Mouse (Mus musculus): Measurements from ENCODE around the gene Dph1.

Gene Dph1

DNA sequence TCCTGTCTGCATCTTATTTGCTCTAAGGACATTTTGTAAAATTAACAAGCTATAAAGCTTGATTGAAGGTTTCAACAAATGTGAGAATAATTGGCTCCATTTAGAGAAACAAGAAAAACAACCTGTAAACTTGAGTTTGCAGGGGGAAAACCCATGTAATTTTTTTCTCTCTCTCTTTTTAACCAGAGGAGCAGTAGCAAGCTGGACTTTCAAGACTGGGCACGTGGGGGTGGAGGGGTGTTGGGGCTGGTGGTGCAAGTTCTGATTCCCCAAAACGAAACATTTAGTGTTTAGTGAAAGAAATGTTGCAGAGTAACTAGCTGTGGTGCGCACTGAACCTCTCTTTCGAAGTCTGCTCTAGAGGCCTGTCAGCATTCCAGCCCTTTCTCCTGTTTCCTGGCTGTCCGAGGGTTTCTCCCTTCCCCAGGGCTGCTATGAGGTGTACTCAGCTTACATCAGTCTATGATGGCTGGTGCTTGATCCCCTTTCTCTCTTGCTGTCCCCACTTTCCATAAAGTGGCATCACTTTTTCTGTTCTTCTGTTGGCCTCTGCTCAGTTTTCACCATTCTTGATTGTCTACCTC lies 56.5 kb downstream of the Dph1 start:
- no peak for DNase-seq (ENCODE audit: low spot score in 2 of 2)

DNA sequence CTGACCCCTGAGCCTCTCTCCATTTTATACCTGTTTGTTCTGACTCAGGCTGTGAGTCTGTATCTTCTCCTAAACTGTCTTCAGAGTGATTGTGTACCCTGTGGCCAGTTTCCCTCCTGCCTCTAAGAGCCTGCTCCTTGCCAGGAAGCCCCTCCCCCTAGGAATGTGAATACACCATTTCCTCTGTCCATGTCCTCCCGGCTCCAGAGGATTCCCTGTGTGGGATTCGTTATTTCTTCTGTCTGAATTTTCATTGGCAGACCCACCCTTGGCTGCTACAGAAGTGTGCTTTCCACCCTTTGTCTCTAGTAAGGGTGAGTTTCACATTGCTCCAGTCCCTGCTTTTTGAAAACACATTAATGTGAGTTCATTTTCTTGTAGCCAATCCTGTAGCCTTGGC lies 57.1 kb downstream of the Dph1 start:
- no peak for DNase-seq (ENCODE audit: low spot score in 2 of 2)

DNA sequence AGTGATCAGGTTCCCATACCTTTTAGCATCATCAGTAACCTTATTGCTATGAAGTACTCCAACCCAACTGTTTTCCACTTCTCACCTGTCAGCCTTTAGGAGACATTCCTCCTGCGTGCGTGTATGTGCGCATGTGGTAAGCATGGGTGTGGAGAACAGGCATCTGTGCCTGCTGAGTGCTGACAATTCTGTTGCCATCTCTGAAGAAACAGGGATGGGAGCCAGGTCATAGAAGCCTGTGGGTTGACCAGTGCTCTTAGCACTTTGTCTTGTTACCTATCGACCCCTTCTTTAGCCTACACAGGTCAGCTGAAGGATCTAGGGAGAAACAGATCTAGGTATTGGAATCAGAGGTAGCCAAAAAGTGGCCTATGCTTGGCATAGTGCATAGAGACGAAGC lies 57.6 kb downstream of the Dph1 start:
- no peak for DNase-seq (ENCODE audit: low spot score in 2 of 2)

DNA sequence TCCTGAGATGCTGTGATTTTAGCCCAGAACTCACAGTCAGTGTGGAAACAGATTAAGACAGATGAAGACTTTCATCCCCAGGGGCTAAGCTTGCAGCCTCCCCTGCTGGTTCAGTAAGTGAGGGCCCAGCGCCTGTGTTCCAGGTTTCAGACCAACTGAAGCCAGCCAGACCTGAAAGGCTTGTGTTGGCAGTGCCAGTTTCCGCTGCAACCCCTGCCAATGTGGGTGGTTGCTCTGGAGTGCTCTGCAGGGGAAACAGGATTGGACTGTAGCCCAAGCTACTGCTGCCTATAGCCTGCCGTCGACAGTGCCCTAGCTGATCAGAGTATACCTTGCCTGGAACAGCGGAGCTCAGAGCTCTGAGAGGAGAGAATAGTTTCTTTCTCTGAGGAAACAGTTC lies 58.8 kb downstream of the Dph1 start:
- peak; percentile 45 to 64 for DNase-seq (ENCODE audit: low spot score in 2 of 2)

DNA sequence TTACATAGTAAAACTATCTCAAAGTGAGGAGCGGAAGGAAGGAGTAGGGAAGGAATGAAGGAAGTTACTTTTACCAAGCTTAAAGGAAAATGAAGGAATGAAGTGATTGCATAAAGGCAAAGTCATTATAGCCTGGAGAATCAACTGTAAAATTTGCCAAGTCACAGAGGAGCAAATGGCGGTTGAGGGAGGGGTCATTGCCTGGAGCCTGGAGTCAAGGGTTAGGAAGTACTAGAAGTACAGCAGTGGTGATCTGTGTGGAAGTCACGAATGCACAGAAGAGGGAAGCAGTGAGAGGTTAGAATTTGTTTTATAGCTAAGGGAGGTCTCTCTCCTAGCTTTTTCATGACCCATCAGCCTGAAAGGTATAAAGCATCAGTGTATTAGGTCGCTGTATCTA lies 59.7 kb downstream of the Dph1 start:
- no peak for DNase-seq (ENCODE audit: low spot score in 2 of 2)

DNA sequence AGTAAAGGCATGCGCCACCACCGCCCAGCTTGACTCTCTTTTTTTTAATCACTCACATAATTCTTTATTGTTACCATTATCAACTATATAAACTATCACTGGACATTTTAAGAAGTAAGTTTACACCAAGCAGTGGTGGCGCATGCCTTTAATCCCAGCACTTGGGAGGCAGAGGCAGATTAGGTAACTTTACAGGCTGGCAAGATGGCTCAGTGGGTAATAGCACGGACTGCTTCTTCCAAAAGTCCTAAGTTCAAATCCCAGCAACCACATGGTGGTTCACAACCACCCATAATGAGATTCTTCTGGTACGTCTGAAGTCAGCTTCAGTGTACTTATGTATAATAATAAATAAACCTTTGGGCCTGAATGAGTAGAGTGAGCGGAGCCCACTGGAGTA lies 61.6 kb downstream of the Dph1 start:
- no peak for DNase-seq (ENCODE audit: low spot score in 2 of 2)

Measured in right cerebral cortex, adult 2 months (tissue).